Mouse (Mus musculus) G1E (cell line): ENCODE results near the gene Tmc6.

Source experiments
- CTCF ChIP-seq: IDR thresholded peaks from 2 replicates; pipeline ENCODE4 v1.5.1; 2012; ENCODE audit warnings: low read depth, low read length, inconsistent platforms, mixed read lengths
- GATA1 ChIP-seq: IDR thresholded peaks from 2 replicates; pipeline ENCODE4 v1.6.1; 2012; ENCODE audit warnings: borderline replicate concordance, low read length, inconsistent platforms, mixed read lengths
- TAL1 ChIP-seq: conservative IDR thresholded peaks from 2 replicates; pipeline ENCODE4 v1.6.1; 2012; ENCODE audit warnings: low read depth, low read length, inconsistent platforms, mixed read lengths

DNA sequence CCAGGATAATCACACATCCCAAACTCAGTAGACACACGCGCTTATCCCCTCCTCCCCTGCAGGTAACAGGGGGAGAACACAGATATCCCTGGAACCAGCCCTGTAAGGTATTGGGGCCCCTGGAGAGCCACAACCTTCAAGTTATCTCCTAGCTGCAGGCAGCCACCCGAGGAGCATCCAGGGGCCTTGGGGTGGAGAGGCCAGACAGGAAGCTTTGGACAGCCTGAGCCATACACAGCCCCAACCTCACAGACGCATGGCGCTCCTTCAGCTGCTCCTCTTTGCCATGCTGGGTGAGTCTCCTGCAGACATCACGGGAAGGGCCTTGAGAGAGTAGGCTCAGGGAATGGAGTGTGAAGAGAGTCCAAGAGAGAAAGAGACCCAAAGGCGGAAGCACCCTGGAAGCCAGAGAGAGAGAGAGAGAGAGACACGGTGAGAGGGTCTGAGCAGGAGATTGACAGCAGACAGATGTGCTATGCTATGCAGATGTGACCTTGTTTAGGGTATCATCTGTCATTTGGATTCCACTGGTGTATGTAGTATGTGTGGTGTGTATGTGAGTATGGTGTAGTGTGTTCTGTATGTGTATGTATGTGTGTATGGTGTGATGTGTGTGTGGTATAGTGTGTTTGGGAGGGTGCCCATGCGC is 15.6 kb upstream of the Tmc6 start, which contains the start of gene 6030468B19Rik:
- TF ChIP-seq CTCF = no peak
- TF ChIP-seq GATA1 = no peak
- TF ChIP-seq TAL1 = peak; percentile 83
